Mouse (Mus musculus) testis, adult 2 months (tissue): ENCODE data around the gene Ccsap.

Source experiments
- CTCF ChIP-seq: fragments of 200-500 bp; IDR thresholded peaks from 2 replicates; pipeline ENCODE4 v1.5.1; 2012; ENCODE audit warnings: low read depth, mild to moderate bottlenecking, inconsistent platforms, low read length, moderate library complexity; ENCODE audit not compliant: control insufficient read depth, insufficient read depth, insufficient replicate concordance
- POLR2A ChIP-seq: fragments of 200-500 bp; IDR thresholded peaks from 2 replicates; pipeline ENCODE4 v1.6.1; 2012; ENCODE audit warnings: low read depth, mild to moderate bottlenecking, inconsistent platforms, low read length, moderate library complexity; ENCODE audit not compliant: control insufficient read depth

GRCm38 (mm10) chr8:123823111-123823510 is 36.9 kb downstream of the Ccsap start:
- TF ChIP-seq POLR2A, result no peak
- peak; percentile 46; the same call in 1 of the 2 replicates for TF ChIP-seq CTCF
